Mouse (Mus musculus): ENCODE results near the gene Pramef8. TPM values are rescaled to one million over a fixed set of nuclear protein-coding genes. Genes with fewer than 3 reads are reported as not detected.

Pramef8 gene
- 16.2 and 17.1 TPM in 2 replicates for polyA plus RNA-seq (2012; ENCODE audit: insufficient read depth, insufficient read length, missing spikeins)

DNA sequence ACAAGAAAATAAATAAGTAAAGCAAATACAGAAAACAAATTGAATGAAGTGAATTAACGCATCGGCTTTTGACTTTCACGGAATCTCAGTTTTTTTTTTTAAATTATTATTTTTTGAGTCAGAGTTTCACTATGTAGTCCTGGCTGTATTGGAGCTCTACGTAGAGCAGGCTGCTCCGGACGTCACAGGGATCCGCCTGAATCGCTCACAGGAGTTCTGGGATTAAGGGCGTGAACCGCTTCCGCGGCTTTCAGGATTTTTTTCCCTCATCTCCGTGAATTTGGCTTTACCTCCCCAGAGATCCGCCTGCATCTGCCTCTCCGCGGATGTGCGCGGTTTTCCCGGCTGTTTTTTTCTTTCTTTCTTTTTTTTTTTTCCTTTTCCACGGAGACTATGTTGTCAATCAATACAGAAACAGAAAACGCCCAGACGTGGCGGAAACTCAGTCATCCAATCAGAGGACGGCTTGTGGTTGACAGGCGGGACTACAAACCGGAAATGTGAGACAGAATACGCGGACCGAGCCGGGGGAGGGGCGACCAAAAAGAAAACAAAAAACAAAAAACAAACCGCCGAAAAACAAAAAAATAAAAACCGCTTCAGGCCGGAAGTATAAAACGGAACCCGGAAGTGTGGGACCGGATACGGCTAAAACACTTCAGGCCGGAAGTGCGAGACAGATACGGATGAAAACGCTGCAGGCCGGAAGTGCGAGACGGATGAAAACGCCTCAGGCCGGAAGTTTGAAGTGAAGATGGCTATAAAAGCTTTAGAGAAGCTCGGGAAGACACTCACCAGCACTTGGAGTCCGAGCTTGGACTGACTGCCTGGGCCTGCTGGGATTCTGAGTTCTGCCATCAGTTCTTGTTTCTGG is at the start of gene Pramef8:
Gene Pramef8 (plus strand): TSS at position 208 of the 874 bp plus-strand sequence.
- peaks cover 6% of the 10 kb centered on the region for H3K4me1 ChIP-seq (ENCODE audit: control insufficient read depth, insufficient read depth, low read length)
- H3K4me3 ChIP-seq (ENCODE audit: insufficient read depth, low read length): peak within 1 kb of the TSS; percentile 97
- TF ChIP-seq CTCF (IDR thresholded peaks at IDR 0.05; ENCODE audit: low read depth, low read length): no peak
- TF ChIP-seq POLR2A (IDR thresholded peaks at IDR 0.05; ENCODE audit: borderline replicate concordance, low read depth, low read length): no peak
- H3K27ac ChIP-seq (ENCODE audit: insufficient read depth, low read depth, low read length): peak within 1 kb of the TSS; percentile 95

DNA sequence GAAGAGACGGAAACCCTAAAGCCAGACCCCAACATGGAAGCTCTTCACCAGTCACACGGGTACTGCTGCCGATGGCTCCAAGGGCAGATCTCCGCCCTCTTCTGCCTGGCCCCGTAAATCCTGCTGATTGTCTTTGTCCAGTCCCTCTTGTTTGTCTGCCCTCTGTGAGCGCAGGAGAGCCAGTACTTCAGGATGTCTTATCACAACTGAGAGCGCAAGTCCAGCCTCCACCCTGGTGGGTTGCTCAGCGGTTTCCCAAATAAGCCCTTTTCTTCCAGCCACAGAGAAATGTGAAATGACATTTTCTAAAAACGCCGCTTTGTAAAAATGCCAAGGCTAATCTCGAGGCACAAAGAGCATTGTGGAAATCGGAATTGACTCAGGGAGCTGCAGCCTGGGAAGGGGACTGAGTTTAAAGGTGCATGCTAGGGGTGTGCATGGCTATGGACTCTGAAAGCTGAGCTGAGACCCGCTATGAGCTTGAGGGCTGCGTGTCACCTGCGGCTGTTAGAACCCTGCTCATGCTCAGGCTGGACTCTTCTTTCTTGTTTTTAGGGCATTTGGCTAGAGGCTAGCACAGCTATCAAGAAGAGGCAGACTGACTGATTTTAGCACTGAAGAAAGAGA is 45.7 kb upstream of the Pramef8 start:
- Histone ChIP-seq H3K4me1 (ENCODE audit: control insufficient read depth, insufficient read depth, low read length) (no peaks in the 10 kb centered on the region), H3K27ac (ENCODE audit: insufficient read depth, low read depth, low read length) (no peak overlapping the region), H3K4me3 (ENCODE audit: insufficient read depth, low read length) (no peak overlapping the region)
- TF ChIP-seq CTCF (IDR thresholded peaks at IDR 0.05; ENCODE audit: low read depth, low read length) (no peak), POLR2A (IDR thresholded peaks at IDR 0.05; ENCODE audit: borderline replicate concordance, low read depth, low read length) (no peak)

DNA sequence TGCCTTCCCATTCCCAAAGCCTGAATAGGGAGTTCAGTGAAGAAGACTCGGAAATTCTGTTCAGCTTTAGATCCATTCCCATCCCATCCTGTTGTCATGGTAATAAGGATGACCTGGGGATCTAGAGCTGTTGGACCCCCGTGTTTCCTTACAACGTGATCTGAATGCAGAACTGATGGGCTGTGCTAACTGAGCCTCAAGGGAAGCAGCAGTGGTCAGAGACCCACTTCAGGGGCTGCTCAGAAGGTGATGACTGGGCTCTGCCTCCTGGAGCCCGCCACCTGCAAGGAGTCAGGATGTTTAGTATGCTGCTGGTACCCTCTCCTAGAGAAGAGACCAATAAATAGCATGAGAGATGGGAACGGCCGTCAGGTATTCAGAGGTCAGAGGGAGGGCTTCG is 32.7 kb upstream of the Pramef8 start:
- Histone ChIP-seq H3K4me3 (ENCODE audit: insufficient read depth, low read length) (no peak overlapping the region), H3K4me1 (ENCODE audit: control insufficient read depth, insufficient read depth, low read length) (no peaks in the 10 kb centered on the region)

DNA sequence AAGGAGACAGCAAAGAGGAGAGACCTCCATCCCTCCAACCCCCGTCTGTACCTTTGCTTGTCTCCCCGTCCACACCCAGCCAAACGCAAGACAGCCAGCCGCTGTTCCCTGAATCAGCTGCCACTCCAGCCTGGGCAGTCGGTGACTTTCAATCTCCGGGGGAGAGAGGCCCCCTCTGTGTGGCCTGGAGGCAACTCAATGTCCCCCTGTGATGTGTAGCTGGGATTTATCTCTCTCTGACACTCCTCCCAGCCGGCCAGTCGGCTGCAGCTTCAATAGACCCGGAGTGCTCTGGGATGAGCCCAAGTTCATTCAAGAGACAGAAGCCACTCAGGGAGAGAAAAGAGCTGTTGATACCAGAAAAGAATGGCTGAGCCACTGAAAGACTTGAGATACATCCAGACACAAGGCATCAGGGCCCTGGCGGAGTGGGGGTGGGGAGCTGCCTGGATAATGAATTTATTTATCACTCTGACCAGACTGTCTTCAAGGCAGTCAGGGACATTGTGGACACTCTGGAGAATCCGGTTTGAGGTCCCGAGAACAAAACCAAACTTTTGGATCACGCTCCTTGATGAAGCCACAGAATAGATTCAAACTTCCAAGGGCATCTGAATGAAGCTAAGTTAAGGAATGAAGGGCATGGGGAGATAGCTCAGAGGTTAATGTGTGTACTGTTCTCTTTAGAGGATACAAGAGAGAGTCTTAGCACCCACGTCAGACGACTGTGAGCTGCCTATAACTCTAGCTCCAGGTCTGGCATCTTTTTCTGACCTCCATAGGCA is 32.1 kb upstream of the Pramef8 start:
- TF ChIP-seq POLR2A (IDR thresholded peaks at IDR 0.05; ENCODE audit: borderline replicate concordance, low read depth, low read length): no peak
- TF ChIP-seq CTCF (IDR thresholded peaks at IDR 0.05; ENCODE audit: low read depth, low read length): no peak
- Histone ChIP-seq H3K4me1 (ENCODE audit: control insufficient read depth, insufficient read depth, low read length) (no peaks in the 10 kb centered on the region), H3K27ac (ENCODE audit: insufficient read depth, low read depth, low read length) (no peak overlapping the region), H3K4me3 (ENCODE audit: insufficient read depth, low read length) (no peak overlapping the region)

More for the DNA sequence above, 32.7 kb upstream of the Pramef8 start:
- TF ChIP-seq POLR2A (IDR thresholded peaks at IDR 0.05; ENCODE audit: borderline replicate concordance, low read depth, low read length): no peak
- TF ChIP-seq CTCF (IDR thresholded peaks at IDR 0.05; ENCODE audit: low read depth, low read length): no peak
- no peak overlapping the region for H3K27ac ChIP-seq (ENCODE audit: insufficient read depth, low read depth, low read length)

DNA sequence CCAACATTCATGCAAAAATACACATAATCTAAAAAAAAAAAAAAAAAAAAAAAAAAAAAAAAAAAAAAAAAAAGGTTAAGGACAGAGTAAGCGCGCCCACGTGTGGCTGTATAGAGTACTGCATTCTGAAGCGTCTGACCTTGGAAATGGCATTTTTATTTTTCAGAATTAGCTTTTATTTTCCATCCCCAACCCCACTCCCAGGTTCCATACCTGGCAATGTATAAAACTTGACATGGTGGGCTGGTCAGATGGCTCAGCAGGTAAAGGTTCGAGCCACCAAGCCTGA is 31.6 kb upstream of the Pramef8 start:
- TF ChIP-seq POLR2A (IDR thresholded peaks at IDR 0.05; ENCODE audit: borderline replicate concordance, low read depth, low read length) (no peak), CTCF (IDR thresholded peaks at IDR 0.05; ENCODE audit: low read depth, low read length) (peak; percentile 31; the same call in 1 of the 2 replicates)
- Histone ChIP-seq H3K4me1 (ENCODE audit: control insufficient read depth, insufficient read depth, low read length) (no peaks in the 10 kb centered on the region), H3K27ac (ENCODE audit: insufficient read depth, low read depth, low read length) (no peak overlapping the region), H3K4me3 (ENCODE audit: insufficient read depth, low read length) (no peak overlapping the region)

DNA sequence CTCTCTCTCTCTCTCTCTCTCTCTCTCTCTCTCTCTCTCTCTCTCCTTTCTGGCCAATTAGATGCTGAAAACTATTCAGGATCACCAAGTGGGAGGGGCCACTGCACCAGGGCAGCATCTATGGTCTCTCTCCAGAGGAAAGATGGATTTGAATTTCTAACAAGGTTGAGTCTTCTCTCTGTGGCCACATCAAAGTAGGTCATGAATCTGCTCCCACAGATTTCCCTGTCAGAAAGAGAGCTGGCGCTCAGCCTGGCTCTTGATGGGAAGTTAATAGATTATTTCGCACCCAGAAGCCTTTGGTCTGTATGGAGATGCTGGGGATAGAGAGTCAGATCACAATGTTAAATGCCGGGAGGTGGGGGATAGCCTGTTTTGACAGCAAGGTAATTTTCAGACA is 30.1 kb upstream of the Pramef8 start:
- no peak overlapping the region for H3K4me3 ChIP-seq (ENCODE audit: insufficient read depth, low read length)
- no peaks in the 10 kb centered on the region for H3K4me1 ChIP-seq (ENCODE audit: control insufficient read depth, insufficient read depth, low read length)
- TF ChIP-seq POLR2A (IDR thresholded peaks at IDR 0.05; ENCODE audit: borderline replicate concordance, low read depth, low read length) (no peak), CTCF (IDR thresholded peaks at IDR 0.05; ENCODE audit: low read depth, low read length) (no peak)

DNA sequence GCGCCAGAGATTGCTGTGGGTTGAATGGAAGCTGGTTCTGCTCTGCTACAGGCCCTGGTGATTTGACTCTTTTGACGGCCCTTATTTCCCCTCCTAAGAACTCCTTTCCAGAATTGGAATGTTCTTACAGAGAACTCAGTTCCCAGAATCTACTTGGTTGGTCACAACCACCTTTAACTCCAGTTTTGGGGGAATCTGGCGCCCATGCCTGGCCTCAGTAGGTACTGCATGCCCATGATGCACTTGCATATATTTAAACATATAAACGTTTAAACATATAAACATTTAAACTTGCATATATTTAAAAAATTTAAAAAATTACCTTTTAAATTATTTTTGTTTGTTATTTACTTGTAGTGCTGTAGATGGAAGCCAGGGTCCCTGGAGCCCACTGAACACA is 28.6 kb upstream of the Pramef8 start:
- Histone ChIP-seq H3K27ac (ENCODE audit: insufficient read depth, low read depth, low read length) (no peak overlapping the region), H3K4me1 (ENCODE audit: control insufficient read depth, insufficient read depth, low read length) (no peaks in the 10 kb centered on the region), H3K4me3 (ENCODE audit: insufficient read depth, low read length) (no peak overlapping the region)
- TF ChIP-seq CTCF (IDR thresholded peaks at IDR 0.05; ENCODE audit: low read depth, low read length): no peak
- TF ChIP-seq POLR2A (IDR thresholded peaks at IDR 0.05; ENCODE audit: borderline replicate concordance, low read depth, low read length): no peak

More for the DNA sequence above, 30.1 kb upstream of the Pramef8 start:
- H3K27ac ChIP-seq (ENCODE audit: insufficient read depth, low read depth, low read length): no peak overlapping the region

DNA sequence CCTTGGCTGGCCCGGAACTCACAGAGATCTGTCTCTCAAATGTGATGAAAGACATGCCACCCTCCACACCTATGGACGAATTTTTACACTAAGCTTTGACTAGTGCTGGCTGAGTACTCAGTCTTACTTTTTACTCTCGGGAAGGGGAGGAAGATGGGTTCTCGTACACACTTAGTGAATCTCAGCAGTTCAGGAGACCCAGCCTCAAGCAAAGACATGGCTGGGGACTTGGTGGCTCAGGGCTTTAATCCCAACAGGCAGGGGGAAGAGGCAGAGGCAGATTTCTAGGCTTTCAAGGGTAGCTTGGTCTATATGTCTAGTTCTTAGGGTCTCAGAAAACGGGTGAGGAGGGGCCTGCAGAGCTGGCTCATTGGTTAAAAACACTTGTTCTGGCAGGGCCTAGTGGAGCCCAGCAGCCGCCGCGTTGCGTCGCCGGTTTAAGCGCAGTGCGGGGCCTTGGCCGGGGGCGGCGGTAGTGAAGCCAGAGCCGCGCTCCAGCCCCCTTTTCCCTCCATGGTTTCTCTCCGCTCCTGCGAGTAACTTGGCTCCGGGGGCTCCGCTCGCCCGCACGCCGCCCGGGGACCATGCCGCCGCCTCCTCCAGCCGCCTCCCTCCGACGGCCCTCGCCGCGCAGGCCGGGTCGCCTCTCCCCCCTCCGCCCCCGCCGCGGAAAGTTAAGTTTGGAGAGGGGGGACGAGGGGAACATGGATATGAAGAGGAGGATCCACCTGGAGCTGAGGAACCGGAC is 23.1 kb upstream of the Pramef8 start:
- TF ChIP-seq CTCF (IDR thresholded peaks at IDR 0.05; ENCODE audit: low read depth, low read length) (no peak), POLR2A (IDR thresholded peaks at IDR 0.05; ENCODE audit: borderline replicate concordance, low read depth, low read length) (no peak)
- peak overlapping the region; percentile 28 for H3K4me3 ChIP-seq (ENCODE audit: insufficient read depth, low read length)
- no peaks in the 10 kb centered on the region for H3K4me1 ChIP-seq (ENCODE audit: control insufficient read depth, insufficient read depth, low read length)
- no peak overlapping the region for H3K27ac ChIP-seq (ENCODE audit: insufficient read depth, low read depth, low read length)

DNA sequence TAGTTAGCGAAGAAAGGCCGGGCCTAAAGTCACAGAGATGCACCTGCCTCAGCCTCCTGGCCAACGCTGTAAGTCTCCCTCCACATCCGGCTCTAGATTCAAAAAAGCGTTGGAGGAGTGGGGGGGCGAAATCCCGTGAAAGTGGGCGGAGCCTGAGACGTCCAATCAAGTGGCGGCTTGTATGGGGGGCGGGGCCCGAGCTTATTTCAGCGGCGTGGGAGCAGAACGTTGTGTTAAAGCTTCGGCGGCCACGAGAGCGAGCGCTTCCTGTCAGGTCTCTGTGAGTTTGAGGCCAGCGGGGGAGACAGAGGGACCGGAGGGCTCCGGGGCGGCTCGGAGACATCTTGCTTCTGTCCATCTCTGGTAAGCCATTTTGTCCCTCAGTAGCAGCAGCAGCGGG is 18.0 kb upstream of the Pramef8 start, which contains the start of gene Pramel1:
Gene Pramel1 (plus strand): TSS at position 248 of the 400 bp plus-strand sequence.
- no peaks in the 10 kb centered on the region for H3K4me1 ChIP-seq (ENCODE audit: control insufficient read depth, insufficient read depth, low read length)
- TF ChIP-seq CTCF (IDR thresholded peaks at IDR 0.05; ENCODE audit: low read depth, low read length) (no peak), POLR2A (IDR thresholded peaks at IDR 0.05; ENCODE audit: borderline replicate concordance, low read depth, low read length) (no peak)
- no peak within 1 kb of the TSS for H3K27ac ChIP-seq (ENCODE audit: insufficient read depth, low read depth, low read length)
- no peak within 1 kb of the TSS for H3K4me3 ChIP-seq (ENCODE audit: insufficient read depth, low read length)

All from bone marrow macrophage, adult 2 months (primary cell).